Mouse (Mus musculus) 3T3-L1 (cell line): ENCODE results near the gene Kxd1.

Source experiments
- DNase-seq: peaks from one replicate; pipeline ENCODE4 v3.0.0-alpha.2; 2015; ENCODE audit warnings: low read depth, low spot score

Kxd1 gene

DNA sequence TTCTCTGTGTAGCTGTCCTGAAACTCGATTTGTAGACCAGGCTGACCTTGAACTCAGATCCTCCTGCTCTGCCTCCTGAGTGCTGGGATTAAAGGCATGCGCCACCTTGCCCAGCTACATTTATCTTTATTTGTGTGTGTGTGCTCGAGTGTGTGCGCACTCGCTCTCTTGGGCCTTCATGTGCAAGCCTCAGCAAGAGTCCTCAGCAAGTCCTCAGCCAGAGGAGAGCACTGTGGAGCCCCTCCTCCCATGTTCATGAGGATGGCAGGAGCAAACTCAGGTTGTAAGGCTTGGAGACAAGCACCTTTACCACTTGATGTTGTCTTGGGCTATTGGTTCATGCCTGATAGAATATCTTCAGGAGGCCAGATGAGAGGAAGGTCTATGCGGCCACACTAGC, 20.0 kb upstream of the Kxd1 start:
- DNase-seq: no peak

DNA sequence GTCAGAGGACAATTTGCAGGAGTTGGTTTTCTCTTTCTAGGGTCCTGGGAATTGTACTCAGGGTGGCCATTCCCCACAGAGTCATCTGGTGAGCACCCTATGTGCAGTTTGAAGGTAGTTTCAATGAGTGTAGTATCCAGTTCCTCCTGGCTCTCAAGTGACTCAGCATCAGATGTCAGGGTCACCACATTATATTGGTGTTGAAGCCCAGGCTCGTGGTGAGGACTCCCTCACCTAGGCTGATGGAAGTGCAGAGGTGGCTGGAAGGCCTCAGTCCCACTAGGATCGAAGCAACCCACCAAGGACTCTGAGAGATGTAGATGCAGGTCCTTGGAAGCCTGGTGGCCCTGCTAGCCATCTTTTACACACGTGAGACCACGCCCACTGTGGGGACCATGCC, 18.7 kb upstream of the Kxd1 start:
- no peak for DNase-seq

- peak; percentile 79 for DNase-seq
Measured at GRCm38 (mm10) chr8:70544200-70544687, 16.5 kb upstream of the Kxd1 start.

GRCm38 (mm10) chr8:70541081-70541480, 13.3 kb upstream of the Kxd1 start:
- no peak for DNase-seq

GRCm38 (mm10) chr8:70540507-70541071, 12.8 kb upstream of the Kxd1 start:
- DNase-seq: peak; percentile 82

DNA sequence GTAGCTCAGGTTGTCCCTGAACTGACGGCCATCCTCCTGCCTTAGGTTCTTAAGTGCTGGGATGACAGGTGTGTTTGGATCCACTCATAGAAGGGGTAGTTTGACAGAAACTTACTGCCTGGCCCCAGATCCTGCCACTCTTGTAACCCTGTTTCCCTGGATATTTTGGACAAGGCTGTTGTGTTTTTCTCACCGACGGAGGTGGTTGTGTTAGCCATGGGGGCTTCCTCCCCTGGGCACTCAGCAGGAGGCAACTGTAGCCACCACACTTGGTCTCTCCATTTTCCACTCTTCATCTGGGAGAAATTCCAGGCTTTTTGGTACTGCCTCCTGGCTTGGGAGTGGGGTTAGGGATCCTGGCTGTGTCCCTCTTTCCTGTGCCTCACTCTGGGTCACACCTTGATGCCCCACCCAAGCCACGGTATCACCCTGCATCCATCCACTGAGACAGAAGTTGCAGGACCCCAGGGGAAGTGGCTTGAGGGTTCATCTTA, 12.3 kb upstream of the Kxd1 start:
- no peak for DNase-seq

GRCm38 (mm10) chr8:70539077-70539813, 11.5 kb upstream of the Kxd1 start, which contains the start of gene Ell:
Gene Ell (plus strand): TSS chr8:70539457.
- peak; percentile 100 for DNase-seq

DNA sequence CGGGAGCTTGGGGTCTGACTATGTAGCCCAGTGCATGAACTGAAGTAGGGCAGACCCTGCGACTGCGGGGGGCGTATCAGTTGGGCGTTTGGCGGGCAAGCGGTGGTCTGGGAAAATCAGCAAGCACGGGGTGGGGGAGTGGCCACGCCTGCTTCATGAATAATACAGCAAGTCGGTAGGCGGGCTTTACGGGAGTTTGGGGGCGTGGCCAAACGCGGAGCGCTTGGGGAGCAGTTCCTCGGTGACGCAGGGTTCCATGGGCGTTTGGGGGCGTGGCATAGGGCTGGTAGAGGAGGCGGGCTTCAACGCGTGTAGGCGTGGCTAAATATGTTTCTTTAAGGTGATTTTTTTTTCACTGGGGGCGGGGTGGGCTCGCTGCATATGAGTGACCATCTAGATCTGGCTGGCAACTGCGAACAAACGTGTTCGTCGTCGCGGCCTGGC, 10.9 kb upstream of the Kxd1 start:
- peak; percentile 100 for DNase-seq

DNA sequence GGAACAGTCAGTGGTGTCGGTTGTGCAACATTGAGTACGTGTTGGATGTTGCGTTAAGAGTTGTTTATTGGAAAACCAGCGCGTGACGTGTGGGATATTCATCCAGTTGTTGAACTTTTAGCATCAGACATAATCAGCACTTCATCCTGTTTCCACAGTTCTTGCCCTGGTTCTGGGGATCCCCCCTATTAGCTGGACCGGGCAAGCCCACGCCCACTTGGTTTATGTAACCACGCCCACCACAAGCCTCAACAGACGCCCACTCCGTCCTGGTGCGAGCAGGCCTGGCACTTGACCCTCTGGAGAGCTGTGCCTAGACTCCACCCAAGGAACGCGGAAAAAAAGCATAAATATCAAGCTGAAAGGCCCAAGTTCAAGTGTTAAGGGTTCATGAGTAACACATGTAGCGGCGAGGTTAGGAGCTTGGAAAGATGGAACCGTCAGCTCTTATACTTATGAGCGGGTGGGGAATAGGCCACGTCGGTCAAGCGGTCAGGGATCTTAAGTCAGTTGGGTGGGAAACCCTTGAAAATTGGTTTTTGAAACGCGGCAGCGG, 10.3 kb upstream of the Kxd1 start:
- DNase-seq: peak; percentile 84

GRCm38 (mm10) chr8:70535701-70536100, 7.9 kb upstream of the Kxd1 start:
- DNase-seq: peak; percentile 64

- no peak for DNase-seq
Measured at GRCm38 (mm10) chr8:70535221-70535620, 7.5 kb upstream of the Kxd1 start.

DNA sequence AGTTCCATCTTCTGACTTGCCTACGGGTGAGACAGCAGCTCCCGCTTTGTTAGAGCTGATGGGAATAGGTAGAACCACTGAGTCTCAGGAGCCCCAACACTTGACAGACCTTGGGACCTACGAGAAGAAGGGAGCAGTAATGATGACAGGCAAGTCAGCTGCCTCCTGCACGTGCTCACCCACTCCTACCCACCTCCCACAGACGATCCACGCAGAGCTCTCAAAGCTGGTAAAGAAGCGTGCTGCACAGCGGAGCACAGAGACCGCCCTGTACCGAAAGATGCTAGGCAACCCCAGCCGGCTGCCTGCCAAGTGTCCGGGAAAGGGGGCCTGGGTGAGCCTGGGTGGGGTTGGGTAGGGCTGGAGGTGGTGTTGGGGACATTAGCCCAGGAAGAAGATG, 6.5 kb upstream of the Kxd1 start:
- DNase-seq: no peak

- DNase-seq: peak; percentile 55
Measured at GRCm38 (mm10) chr8:70530314-70530713, 2.6 kb upstream of the Kxd1 start.

DNA sequence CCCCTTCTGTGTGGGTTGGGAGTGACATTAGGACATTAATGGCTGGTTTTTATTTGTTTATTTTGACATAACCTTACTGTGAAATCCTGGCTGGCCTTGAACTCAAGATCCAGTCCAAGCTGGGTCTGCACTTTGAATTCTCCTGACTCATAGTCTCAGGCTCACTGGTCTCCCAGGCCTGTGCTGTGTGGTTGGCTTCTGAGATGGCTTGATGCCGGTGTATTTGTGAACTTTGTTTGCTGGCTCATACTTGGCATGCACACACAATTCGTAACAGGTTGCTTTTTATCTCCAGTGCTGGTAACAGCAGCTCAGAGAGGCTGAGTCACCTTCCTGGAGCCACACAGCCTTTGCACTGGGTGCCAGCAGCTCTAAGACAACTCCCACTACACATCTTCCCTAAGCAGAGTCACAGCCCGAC, 2.0 kb upstream of the Kxd1 start:
- DNase-seq: peak; percentile 76

DNA sequence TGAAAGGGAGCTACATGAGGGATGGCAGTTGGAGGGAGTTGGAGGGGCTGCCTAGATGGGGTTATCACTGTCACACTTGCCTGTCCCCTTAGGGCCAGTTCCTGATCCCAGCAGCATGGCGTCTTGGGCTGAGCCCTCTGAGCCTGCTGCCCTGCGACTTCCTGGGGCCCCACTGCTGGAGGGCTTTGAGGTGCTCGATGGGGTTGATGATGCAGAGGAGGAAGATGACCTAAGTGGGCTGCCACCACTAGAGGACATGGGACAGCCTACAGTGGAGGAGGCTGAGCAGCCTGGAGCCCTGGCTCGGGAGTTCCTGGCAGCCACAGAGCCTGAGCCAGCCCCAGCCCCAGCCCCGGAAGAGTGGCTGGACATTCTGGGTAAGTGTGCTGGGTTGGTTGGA, 1.5 kb upstream of the Kxd1 start:
- DNase-seq: no peak

GRCm38 (mm10) chr8:70528182-70528797, 534 bp upstream of the Kxd1 start:
- DNase-seq: peak; percentile 41

GRCm38 (mm10) chr8:70527111-70527511, 645 bp downstream of the Kxd1 start:
- DNase-seq: no peak

DNA sequence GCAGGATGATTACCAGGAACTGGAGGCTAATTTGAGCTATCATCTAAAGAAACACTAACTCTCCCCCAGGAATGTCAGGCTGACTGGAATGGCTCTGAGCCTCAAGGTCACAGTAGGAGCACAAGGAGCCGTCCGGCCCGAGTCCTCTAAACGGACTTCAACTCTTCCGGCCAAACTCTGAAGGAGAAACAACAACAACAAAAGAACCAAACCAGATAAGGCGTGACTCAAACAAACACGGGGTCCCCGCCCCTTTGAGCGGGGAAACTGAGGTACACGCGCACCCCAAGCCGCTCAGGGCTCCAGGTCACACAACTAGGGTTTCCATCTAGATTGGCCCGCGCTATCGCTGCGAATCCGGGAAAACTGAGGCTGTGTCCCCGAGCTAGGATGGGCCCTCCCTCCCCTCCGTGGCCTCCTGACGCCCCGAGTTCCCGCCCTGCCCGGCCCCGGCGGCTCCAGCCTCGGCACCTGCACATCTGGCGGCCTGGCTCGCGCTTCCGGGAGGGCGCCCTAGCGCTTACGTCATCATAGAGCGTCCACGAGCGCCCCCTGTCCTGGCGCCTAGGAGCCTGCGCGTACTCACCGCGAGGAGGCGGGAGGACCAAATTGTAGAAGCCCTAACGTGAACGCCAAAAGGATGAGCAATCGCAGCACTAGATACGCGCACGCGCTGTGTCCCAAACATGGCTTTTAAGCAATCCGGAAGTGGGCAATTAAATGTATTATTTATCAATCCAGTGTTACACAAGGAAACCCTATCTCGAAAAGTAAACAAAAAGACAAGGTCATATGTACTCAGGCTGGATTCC, 5.0 kb downstream of the Kxd1 start:
- DNase-seq: peak; percentile 100

DNA sequence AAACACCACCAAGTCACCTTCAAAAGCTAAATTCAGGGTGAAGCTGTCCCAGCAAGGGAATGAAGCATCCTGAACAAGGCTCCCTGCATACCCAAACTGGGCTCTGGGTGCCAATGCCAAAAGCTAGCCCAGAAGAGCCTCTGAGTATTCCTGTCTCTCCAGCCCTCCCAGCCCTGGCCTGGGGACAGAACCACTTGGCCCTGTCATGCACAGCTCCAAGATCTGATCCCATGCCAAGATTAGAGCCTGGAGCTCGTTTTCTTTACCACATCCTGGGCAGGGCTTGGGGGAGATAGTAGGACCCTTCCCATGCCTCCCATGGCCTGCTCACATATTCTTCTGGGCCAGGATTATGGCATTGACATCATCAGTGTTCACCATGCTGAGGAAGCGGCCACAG, 8.2 kb downstream of the Kxd1 start:
- peak; percentile 58 for DNase-seq

- peak; percentile 66 for DNase-seq
Measured at GRCm38 (mm10) chr8:70519043-70519442, 8.7 kb downstream of the Kxd1 start.

DNA sequence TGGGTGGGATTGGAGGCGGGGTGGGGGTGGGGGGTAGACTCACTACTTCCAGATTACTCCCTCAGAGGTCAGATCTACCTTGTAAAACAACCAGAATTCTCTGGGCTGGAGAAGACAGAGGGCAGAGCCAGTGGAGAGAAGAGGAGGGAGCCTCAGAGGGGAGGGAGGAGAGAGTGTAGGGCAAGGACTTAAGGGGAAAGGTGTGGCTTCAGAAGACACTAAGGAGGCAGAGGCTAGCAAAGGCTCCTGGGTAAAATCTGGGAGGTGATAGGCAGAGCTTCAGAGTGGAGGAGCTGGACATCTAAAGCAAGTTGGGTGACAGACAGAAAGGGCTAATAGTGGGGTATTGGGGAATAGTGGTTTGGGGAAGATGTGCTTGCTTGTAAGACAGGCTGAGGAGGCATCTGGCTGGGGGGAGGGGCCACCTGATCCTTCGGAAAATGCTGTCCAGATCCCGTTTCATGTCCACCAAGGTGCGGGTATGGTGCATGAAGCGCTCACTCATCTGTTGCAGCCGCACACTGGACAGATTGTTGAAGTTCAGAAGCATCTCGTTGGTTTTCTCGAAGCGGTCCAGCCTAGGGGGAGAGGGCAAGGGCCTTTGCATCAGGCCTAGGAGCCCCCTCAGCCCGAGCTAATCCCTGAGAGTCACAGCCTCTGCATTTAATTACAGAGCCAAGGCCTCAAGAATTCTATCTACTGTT, 9.7 kb downstream of the Kxd1 start:
- DNase-seq: no peak
